Mouse (Mus musculus) midbrain, embryonic 16.5 days (tissue): ENCODE measurements around the gene Gm10799. TPM values are rescaled to one million over a fixed set of nuclear protein-coding genes. Genes with fewer than 3 reads are reported as not detected.

Experiments used
- ATAC-seq: fragments of 200-750 bp; cut with Nextera tagmentation; 2 replicates; pipeline ENCODE4 v1.8.0; 2017; ENCODE audit warnings: moderate TSS enrichment
- H3K27ac ChIP-seq: fragments of 300-500 bp; sonication (generic); 2 replicates; pipeline ENCODE4 v1.5.1; 2014; ENCODE audit warnings: mild to moderate bottlenecking, low read length, mixed read lengths
- H3K27me3 ChIP-seq: fragments of 300-500 bp; sonication (generic); 2 replicates; pipeline ENCODE4 v1.6.1; 2014; ENCODE audit warnings: low read depth, low read length, mixed read lengths; ENCODE audit not compliant: control insufficient read depth, insufficient read depth
- H3K36me3 ChIP-seq: fragments of 300-500 bp; sonication (generic); 2 replicates; pipeline ENCODE4 v1.6.1; 2014; ENCODE audit warnings: mild to moderate bottlenecking, low read length, moderate library complexity, mixed read lengths; ENCODE audit not compliant: control insufficient read depth, insufficient read depth
- H3K4me1 ChIP-seq: fragments of 300-500 bp; sonication (generic); 2 replicates; pipeline ENCODE4 v1.6.1; 2014; ENCODE audit warnings: mild to moderate bottlenecking, low read length, mixed read lengths; ENCODE audit not compliant: control insufficient read depth, insufficient read depth
- H3K4me2 ChIP-seq: fragments of 300-500 bp; sonication (generic); 2 replicates; pipeline ENCODE4 v1.6.1; 2014; ENCODE audit warnings: mild to moderate bottlenecking, low read length, mixed read lengths
- H3K4me3 ChIP-seq: fragments of 300-500 bp; sonication (generic); 2 replicates; pipeline ENCODE4 v1.5.1; 2014; ENCODE audit warnings: low read depth, mild to moderate bottlenecking, low read length, moderate library complexity, mixed read lengths
- H3K9ac ChIP-seq: fragments of 300-500 bp; sonication (generic); 2 replicates; pipeline ENCODE4 v1.6.1; 2014; ENCODE audit warnings: low read depth, low read length, mixed read lengths
- H3K9me3 ChIP-seq: fragments of 300-500 bp; sonication (generic); replicated peaks from 2 replicates; pipeline ENCODE4 v1.6.1; 2014; ENCODE audit warnings: mild to moderate bottlenecking, low read length, mixed read lengths; ENCODE audit not compliant: control insufficient read depth, poor library complexity, severe bottlenecking
- WGBS: fragments of 180-500 bp; shearing (Covaris S2); extraction: QIAGEN DNeasy Blood & Tissue Kit; methylation state at CpG from one replicate; pipeline ENCODE4 v1.1.7; 2014; 5-methylcytosine and 5-hydroxymethylcytosine counted together
- polyA plus RNA-seq: library from polyadenylated mRNA; unstranded; fragments of >200 nt; fragmentation: Nextera tagmentation; extraction: Ambion mirVana; gene quantifications from 2 replicates; pipeline ENCODE4 v1.2.1, GENCODE M21; 2015

The Gm10799 gene
- polyA plus RNA-seq, 1 experiment from 2014 or later = not detected

- peaks cover 14% of the 10 kb centered on the region; the same call in 1 of the 2 replicates for H3K36me3 ChIP-seq
- H3K27me3 ChIP-seq = no peaks in the 10 kb centered on the region
- H3K27ac ChIP-seq = no peak overlapping the region
- H3K9me3 ChIP-seq = no peaks in the 10 kb centered on the region
- no peak overlapping the region for H3K4me3 ChIP-seq
- H3K4me1 ChIP-seq = no peaks in the 10 kb centered on the region
- 88% methylated on average over 10 of the region's 10 CpGs for WGBS
- no peak overlapping the region for H3K9ac ChIP-seq
- no peak for ATAC-seq
- H3K4me2 ChIP-seq = no peak overlapping the region
These were observed 8.6 kb downstream of the Gm10799 start for GRCm38 (mm10) chr2:104059786-104060185.

GRCm38 (mm10) chr2:104058954-104059353, 9.4 kb downstream of the Gm10799 start:
- no peak for ATAC-seq
- H3K36me3 ChIP-seq = peaks cover 19% of the 10 kb centered on the region
- no peak overlapping the region for H3K27ac ChIP-seq
- no peak overlapping the region for H3K4me2 ChIP-seq
- H3K9ac ChIP-seq = no peak overlapping the region
- no peaks in the 10 kb centered on the region for H3K27me3 ChIP-seq
- whole genome bisulfite sequencing = 89% methylated on average over 4 of the region's 4 CpGs
- H3K9me3 ChIP-seq = no peaks in the 10 kb centered on the region
- no peaks in the 10 kb centered on the region for H3K4me1 ChIP-seq
- H3K4me3 ChIP-seq = no peak overlapping the region

- WGBS = 88% methylated on average over 1 of the region's 1 CpGs
- Histone ChIP-seq H3K27me3 (no peaks in the 10 kb centered on the region), H3K9me3 (no peaks in the 10 kb centered on the region), H3K4me1 (no peaks in the 10 kb centered on the region), H3K36me3 (peaks cover 22% of the 10 kb centered on the region), H3K4me2 (no peak overlapping the region), H3K4me3 (no peak overlapping the region), H3K27ac (no peak overlapping the region), H3K9ac (no peak overlapping the region)
- no peak for ATAC-seq
These were observed 10.0 kb downstream of the Gm10799 start for GRCm38 (mm10) chr2:104058381-104058780.

DNA sequence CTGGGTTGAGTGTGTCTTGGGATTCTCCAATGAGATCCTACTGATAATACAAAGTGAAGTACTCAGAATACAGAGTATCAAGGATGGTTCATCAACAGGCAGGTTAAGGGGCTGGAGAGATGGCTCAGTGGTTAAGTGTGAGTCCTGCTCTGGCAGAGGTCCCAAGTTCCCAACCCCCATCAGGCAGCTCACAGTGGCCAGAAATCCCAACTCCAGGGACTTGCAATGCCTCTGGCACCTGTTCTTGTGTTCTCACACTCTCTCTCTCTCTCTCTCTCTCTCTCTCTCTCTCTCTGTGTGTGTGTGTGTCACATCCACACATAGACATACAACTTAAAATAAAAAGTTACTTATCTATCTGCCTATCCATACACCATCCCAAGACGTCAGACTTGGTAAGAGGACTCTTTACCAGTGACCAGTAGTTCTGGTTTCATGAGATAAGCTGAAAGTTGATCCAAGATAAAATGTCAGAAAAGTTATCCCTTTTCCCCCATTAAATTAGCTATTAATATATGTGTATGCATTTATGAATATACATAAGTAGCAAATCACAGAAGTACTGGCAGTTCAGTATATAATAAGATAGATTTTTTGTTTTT, 23.8 kb downstream of the Gm10799 start:
- H3K36me3 ChIP-seq = peaks cover 20% of the 10 kb centered on the region
- H3K9me3 ChIP-seq = no peaks in the 10 kb centered on the region
- no peaks in the 10 kb centered on the region for H3K4me1 ChIP-seq
- no peak overlapping the region for H3K4me3 ChIP-seq
- no peak overlapping the region for H3K4me2 ChIP-seq
- no peak for ATAC-seq
- H3K27me3 ChIP-seq = no peaks in the 10 kb centered on the region
- no peak overlapping the region for H3K27ac ChIP-seq
- 88% methylated on average over 1 of the region's 1 CpGs for WGBS
- no peak overlapping the region for H3K9ac ChIP-seq

DNA sequence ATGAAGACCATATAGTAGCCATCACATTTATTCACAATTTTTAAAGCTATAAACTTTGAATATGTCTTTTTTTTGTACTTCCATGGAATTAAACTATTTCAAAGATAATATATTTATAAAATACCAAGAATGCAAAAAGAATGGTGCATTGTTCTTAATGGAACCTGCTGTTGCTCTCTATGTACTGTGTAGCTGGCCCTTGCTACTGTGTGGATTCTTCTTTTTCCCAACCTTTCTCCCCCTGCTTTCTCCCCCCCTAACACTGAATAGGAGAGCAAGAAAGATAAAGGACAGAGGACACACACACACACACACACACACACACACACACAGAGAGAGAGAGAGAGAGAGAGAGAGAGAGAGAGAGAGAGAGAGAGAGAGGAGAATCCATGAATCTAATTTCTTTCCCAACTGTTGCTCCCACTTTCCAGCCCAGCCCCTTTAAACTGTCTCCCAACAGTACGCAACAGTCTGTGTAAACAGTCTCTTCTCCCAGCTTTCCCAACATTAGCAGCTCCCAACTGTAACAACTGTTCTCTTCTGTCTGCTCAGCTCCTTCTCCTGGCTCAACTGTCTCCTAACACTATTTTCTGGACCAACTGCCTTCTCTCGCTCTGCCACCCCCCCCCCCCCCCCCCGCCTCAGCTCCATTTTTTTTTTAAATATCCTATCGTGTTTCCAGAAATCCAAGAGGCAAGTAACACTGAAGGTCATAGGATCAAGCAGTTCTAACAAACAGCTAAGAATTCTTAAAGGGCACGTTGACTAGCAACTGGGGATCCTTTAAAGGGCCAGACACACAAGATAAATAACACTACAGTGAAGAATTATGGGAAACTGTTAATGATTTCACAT, 24.5 kb downstream of the Gm10799 start:
- H3K4me2 ChIP-seq = no peak overlapping the region
- WGBS = 48% methylated on average over 4 of the region's 5 CpGs
- no peak overlapping the region for H3K4me3 ChIP-seq
- no peak overlapping the region for H3K27ac ChIP-seq
- no peaks in the 10 kb centered on the region for H3K4me1 ChIP-seq
- H3K9ac ChIP-seq = no peak overlapping the region
- no peaks in the 10 kb centered on the region for H3K27me3 ChIP-seq
- H3K36me3 ChIP-seq = peaks cover 25% of the 10 kb centered on the region
- no peaks in the 10 kb centered on the region for H3K9me3 ChIP-seq
- no peak for ATAC-seq

GRCm38 (mm10) chr2:104042766-104043165, 25.6 kb downstream of the Gm10799 start:
- Histone ChIP-seq H3K9ac (no peak overlapping the region), H3K4me1 (no peaks in the 10 kb centered on the region), H3K27me3 (no peaks in the 10 kb centered on the region), H3K4me2 (no peak overlapping the region), H3K36me3 (peaks cover 18% of the 10 kb centered on the region), H3K27ac (no peak overlapping the region), H3K9me3 (no peaks in the 10 kb centered on the region), H3K4me3 (no peak overlapping the region)
- WGBS = 96% methylated on average over 15 of the region's 15 CpGs
- ATAC-seq = no peak

DNA sequence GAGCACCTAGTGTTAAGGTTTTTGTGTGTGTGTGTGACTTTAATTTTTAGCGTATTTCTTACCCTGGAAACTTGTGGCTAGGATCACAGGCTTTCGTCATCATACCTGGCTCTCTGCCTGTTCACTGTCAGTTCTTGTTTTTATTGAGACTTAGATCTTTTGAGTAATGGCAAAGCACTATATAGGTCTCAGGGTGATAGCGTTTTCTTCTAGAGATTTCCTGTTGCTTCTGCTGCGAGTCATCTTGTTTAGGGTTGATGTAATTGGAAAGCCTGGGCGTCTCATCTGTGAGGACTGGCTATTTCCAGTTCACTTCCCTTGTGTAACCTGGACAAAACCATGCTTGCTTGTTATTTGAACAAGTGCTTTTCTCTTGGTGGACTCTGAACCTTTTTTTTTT, 26.7 kb downstream of the Gm10799 start:
- no peak overlapping the region for H3K4me3 ChIP-seq
- H3K36me3 ChIP-seq = peaks cover 22% of the 10 kb centered on the region
- H3K27ac ChIP-seq = no peak overlapping the region
- no peaks in the 10 kb centered on the region for H3K4me1 ChIP-seq
- H3K27me3 ChIP-seq = no peaks in the 10 kb centered on the region
- H3K9me3 ChIP-seq = no peaks in the 10 kb centered on the region
- WGBS = 82% methylated on average over 5 of the region's 5 CpGs
- no peak overlapping the region for H3K4me2 ChIP-seq
- no peak for ATAC-seq
- no peak overlapping the region for H3K9ac ChIP-seq

DNA sequence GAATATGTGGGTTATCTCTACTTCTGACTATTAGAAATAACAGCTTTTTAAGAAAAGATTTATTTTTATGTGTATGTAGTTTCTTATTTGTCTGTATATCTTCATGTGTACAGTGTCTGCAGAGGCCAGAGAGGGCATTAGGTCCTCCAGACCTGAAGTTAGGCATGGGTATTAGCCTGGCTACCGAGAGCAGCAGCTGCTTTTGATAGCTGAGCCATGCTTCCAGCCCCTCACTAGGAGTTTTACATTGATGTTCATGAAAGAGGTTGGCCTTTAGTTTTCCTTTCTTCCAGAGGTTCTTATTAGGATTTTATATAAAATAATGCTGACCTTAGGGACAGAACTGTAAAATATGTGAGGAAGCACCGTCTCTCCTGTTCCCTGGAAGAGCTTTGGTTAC, 30.1 kb downstream of the Gm10799 start:
- peaks cover 31% of the 10 kb centered on the region for H3K36me3 ChIP-seq
- no peaks in the 10 kb centered on the region for H3K9me3 ChIP-seq
- H3K4me3 ChIP-seq = no peak overlapping the region
- no peak overlapping the region for H3K9ac ChIP-seq
- ATAC-seq = no peak
- H3K4me2 ChIP-seq = no peak overlapping the region
- 57% methylated on average over 2 of the region's 2 CpGs for WGBS
- H3K4me1 ChIP-seq = no peaks in the 10 kb centered on the region
- H3K27ac ChIP-seq = no peak overlapping the region
- no peaks in the 10 kb centered on the region for H3K27me3 ChIP-seq

- Histone ChIP-seq H3K9ac (no peak overlapping the region), H3K27ac (no peak overlapping the region), H3K4me1 (no peaks in the 10 kb centered on the region), H3K27me3 (no peaks in the 10 kb centered on the region), H3K9me3 (no peaks in the 10 kb centered on the region), H3K36me3 (peaks cover 30% of the 10 kb centered on the region), H3K4me3 (no peak overlapping the region), H3K4me2 (no peak overlapping the region)
- no peak for ATAC-seq
- WGBS = 64% methylated on average over 3 of the region's 3 CpGs
These were observed 32.0 kb downstream of the Gm10799 start for GRCm38 (mm10) chr2:104036316-104036715.
